Comparison of ENCODE assay signal across 24 mouse cellular contexts in the genomic region with DNA sequence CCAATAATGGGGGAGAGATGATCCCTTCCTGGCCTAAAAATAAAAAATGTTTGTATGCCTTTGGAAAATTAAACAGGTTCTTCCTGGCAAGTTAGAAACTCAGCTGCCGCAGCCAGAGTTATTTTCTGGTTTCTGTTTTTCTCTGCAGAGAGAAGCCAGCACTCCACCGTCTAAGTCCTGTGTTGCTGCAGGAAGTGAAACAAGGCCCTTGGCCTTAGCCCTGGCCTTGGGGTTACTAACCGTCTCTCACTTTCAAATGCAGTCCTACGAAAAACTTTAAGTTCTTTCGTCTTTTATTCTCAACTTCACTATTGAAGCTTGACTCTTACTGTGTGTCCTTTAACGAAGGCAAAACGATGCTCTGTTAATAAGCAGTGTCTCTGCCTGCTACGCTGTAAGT.
DNase-seq lines count a peak whose midpoint lies in the region; ATAC-seq and TF ChIP-seq lines count a peak whose summit lies in the region.
"Had no signal": no experiment of that assay in that cellular context is flagged by ENCODE, and none has a peak within 500 bp of the region (broad histone marks: within the 10 kb centered on the region; RNA-seq: fewer than 3 reads in every experiment).

No protein-coding gene starts in this region.

- H3K36me3 ChIP-seq in liver, adult 2 months (ENCODE audit: control insufficient read depth, insufficient read depth, low read length) = no peaks in the 10 kb centered on the region
- H3K36me3 ChIP-seq in liver, postnatal 0 days (replicated peaks; ENCODE audit: insufficient read depth, low read length) = no peaks in the 10 kb centered on the region
- no peaks in the 10 kb centered on the region for H3K36me3 ChIP-seq in E14TG2a.4 (ENCODE audit: insufficient read depth, low read length)
- no peaks in the 10 kb centered on the region for H3K36me3 ChIP-seq in embryonic facial prominence, embryonic 11.5 days (replicated peaks; ENCODE audit: control insufficient read depth, insufficient read depth, low read depth, low read length)
- no peaks in the 10 kb centered on the region for H3K36me3 ChIP-seq in intestine, postnatal 0 days (ENCODE audit: control insufficient read depth, insufficient read depth)
- H3K36me3 ChIP-seq: hindbrain, embryonic 12.5 days; liver, embryonic 15.5 days; lung, embryonic 15.5 days; midbrain, embryonic 13.5 days had no signal

- no peak overlapping the region for H3K9ac ChIP-seq in liver, adult 2 months (ENCODE audit: low read depth, low read length)
- H3K9ac ChIP-seq in liver, postnatal 0 days (replicated peaks) = no peak overlapping the region
- H3K9ac ChIP-seq in embryonic facial prominence, embryonic 11.5 days (replicated peaks; ENCODE audit: low read length) = peak overlapping the region; percentile 2; the same call in 1 of the 2 replicates
- no peak overlapping the region for H3K9ac ChIP-seq in intestine, postnatal 0 days (ENCODE audit: low read depth, low read length)
- H3K9ac ChIP-seq: hindbrain, embryonic 12.5 days; liver, embryonic 15.5 days; lung, embryonic 15.5 days; midbrain, embryonic 13.5 days had no signal

- no peak for TF ChIP-seq EP300 in liver, postnatal 0 days (IDR thresholded peaks at IDR 0.05; ENCODE audit: low read depth)

- H3K4me3 ChIP-seq in liver, adult 2 months (ENCODE audit: insufficient read depth, low read depth, low read length) = no peak overlapping the region
- no peak overlapping the region for H3K4me3 ChIP-seq in liver, postnatal 0 days (ENCODE audit: low read depth, low read length)
- H3K4me3 ChIP-seq in E14TG2a.4 (replicated peaks; ENCODE audit: low read length) = peak overlapping the region; percentile 27; the same call in 1 of the 2 replicates
- no peak overlapping the region for H3K4me3 ChIP-seq in embryonic facial prominence, embryonic 11.5 days (ENCODE audit: low read depth, low read length)
- H3K4me3 ChIP-seq in intestine, postnatal 0 days (ENCODE audit: low read depth, low read length) = no peak overlapping the region
- H3K4me3 ChIP-seq: gastrocnemius, adult 2 months; heart, adult 2 months; hindbrain, embryonic 12.5 days; liver, embryonic 15.5 days; lung, embryonic 15.5 days; midbrain, embryonic 13.5 days had no signal

- H3K9me3 ChIP-seq in liver, postnatal 0 days (ENCODE audit: low read length) = no peaks in the 10 kb centered on the region
- H3K9me3 ChIP-seq in E14TG2a.4 (ENCODE audit: low read length) = no peaks in the 10 kb centered on the region
- no peaks in the 10 kb centered on the region for H3K9me3 ChIP-seq in embryonic facial prominence, embryonic 11.5 days (replicated peaks; ENCODE audit: control insufficient read depth, low read length)
- no peaks in the 10 kb centered on the region for H3K9me3 ChIP-seq in intestine, postnatal 0 days (ENCODE audit: control insufficient read depth)
- H3K9me3 ChIP-seq: hindbrain, embryonic 12.5 days; liver, embryonic 15.5 days; lung, embryonic 15.5 days; megakaryocyte, embryonic 14.5 days; midbrain, embryonic 13.5 days had no signal

- H3K27ac ChIP-seq in liver, adult 2 months (replicated peaks; ENCODE audit: insufficient read depth, low read depth, low read length) = no peak overlapping the region
- H3K27ac ChIP-seq in liver, postnatal 0 days (ENCODE audit: low read depth) = no peak overlapping the region
- no peak overlapping the region for H3K27ac ChIP-seq in embryonic facial prominence, embryonic 11.5 days (replicated peaks; ENCODE audit: low read depth, low read length)
- no peak overlapping the region for H3K27ac ChIP-seq in intestine, postnatal 0 days (ENCODE audit: low read depth, low read length)
- H3K27ac ChIP-seq: gastrocnemius, adult 2 months; heart, adult 2 months; hindbrain, embryonic 12.5 days; liver, embryonic 15.5 days; lung, embryonic 15.5 days; midbrain, embryonic 13.5 days; stomach, postnatal 0 days had no signal

- no peak for TF ChIP-seq CTCF in liver, adult 2 months (IDR thresholded peaks at IDR 0.05; ENCODE audit: low read depth, low read length)
- TF ChIP-seq CTCF in liver, postnatal 0 days (IDR thresholded peaks at IDR 0.05; ENCODE audit: low read depth) = no peak
- TF ChIP-seq CTCF in E14TG2a.4 (conservative IDR thresholded peaks at IDR 0.05; ENCODE audit: low read length) = no peak
- TF ChIP-seq CTCF in intestine, postnatal 0 days (IDR thresholded peaks at IDR 0.05; ENCODE audit: low read depth) = no peak

- DNase-seq in liver, adult 2 months (ENCODE audit: extremely low read depth, low read depth, low spot score) = peak; percentile 4
- no peak for DNase-seq in liver, postnatal 0 days
- no peak for DNase-seq in embryonic facial prominence, embryonic 11.5 days (ENCODE audit: low spot score)
- no peak for DNase-seq in frontal cortex, postnatal 36 days (ENCODE audit: low spot score in 2 of 2)
- DNase-seq: cerebellum, adult 11 months; cerebellum, adult 9-11 months; gastrocnemius, adult 2 months; gastrocnemius, postnatal 36 days; heart, adult 2 months; heart, postnatal 14 days; left cerebral cortex, postnatal 4 days; liver; thymus, adult 18-20 months; thymus, postnatal 25 days had no signal

- H3K4me1 ChIP-seq in liver, adult 2 months (ENCODE audit: control insufficient read depth, insufficient read depth, low read length) = no peaks in the 10 kb centered on the region
- no peaks in the 10 kb centered on the region for H3K4me1 ChIP-seq in liver, postnatal 0 days (ENCODE audit: insufficient read depth)
- H3K4me1 ChIP-seq in E14TG2a.4 (replicated peaks; ENCODE audit: low read depth, low read length) = peaks cover 10% of the 10 kb centered on the region
- no peaks in the 10 kb centered on the region for H3K4me1 ChIP-seq in embryonic facial prominence, embryonic 11.5 days (ENCODE audit: control insufficient read depth, insufficient read depth, low read length)
- H3K4me1 ChIP-seq in intestine, postnatal 0 days (replicated peaks; ENCODE audit: control insufficient read depth, insufficient read depth, low read length) = 0 out of 2 replicates have a peak, but pooled peaks cover 3% of the 10 kb centered on the region
- H3K4me1 ChIP-seq: liver, embryonic 15.5 days; megakaryocyte, embryonic 14.5 days had no signal

- no peaks in the 10 kb centered on the region for H3K79me2 ChIP-seq in liver, adult 2 months (ENCODE audit: control insufficient read depth, insufficient read depth, low read length)

- ATAC-seq in liver, postnatal 0 days = no peak
- no peak for ATAC-seq in embryonic facial prominence, embryonic 11.5 days (replicated peaks; ENCODE audit: insufficient number of reproducible peaks, low FRiP score, low TSS enrichment, low read depth)
- peak; percentile 65 for ATAC-seq in megakaryocyte progenitor cell, adult 5-6 weeks (replicated peaks; ENCODE audit: poor library complexity)
- no peak for ATAC-seq in intestine, postnatal 0 days
- ATAC-seq: forebrain, embryonic 14.5 days; midbrain, embryonic 13.5 days had no signal

- no peak overlapping the region for H3K4me2 ChIP-seq in liver, postnatal 0 days (ENCODE audit: low read depth, low read length)
- H3K4me2 ChIP-seq in embryonic facial prominence, embryonic 11.5 days (ENCODE audit: low read depth, low read length) = no peak overlapping the region
- H3K4me2 ChIP-seq in intestine, postnatal 0 days (replicated peaks; ENCODE audit: low read depth) = no peak overlapping the region; the same call in 1 of the 2 replicates
- H3K4me2 ChIP-seq: hindbrain, embryonic 12.5 days; liver, embryonic 15.5 days; lung, embryonic 15.5 days; midbrain, embryonic 13.5 days had no signal

- no peak for TF ChIP-seq POLR2A in liver, adult 2 months (IDR thresholded peaks at IDR 0.05; ENCODE audit: extremely low read depth, insufficient read depth, low read length)

- H3K27me3 ChIP-seq in liver, adult 2 months (ENCODE audit: control insufficient read depth, insufficient read depth, low read length) = no peaks in the 10 kb centered on the region
- no peaks in the 10 kb centered on the region for H3K27me3 ChIP-seq in liver, postnatal 0 days (ENCODE audit: insufficient read depth, low read length)
- peaks cover 3% of the 10 kb centered on the region; the same call in 1 of the 2 replicates for H3K27me3 ChIP-seq in E14TG2a.4 (ENCODE audit: insufficient read depth, low read length)
- H3K27me3 ChIP-seq in embryonic facial prominence, embryonic 11.5 days (ENCODE audit: control insufficient read depth, insufficient read depth, low read length) = no peaks in the 10 kb centered on the region
- no peaks in the 10 kb centered on the region for H3K27me3 ChIP-seq in intestine, postnatal 0 days (replicated peaks; ENCODE audit: control insufficient read depth, insufficient read depth, low read length)
- H3K27me3 ChIP-seq: hindbrain, embryonic 12.5 days; liver, embryonic 15.5 days; lung, embryonic 15.5 days; midbrain, embryonic 13.5 days had no signal

- 70% methylated on average over 8 of the region's 8 CpGs for WGBS in liver, adult 2 months
- 71% methylated on average over 8 of the region's 8 CpGs for WGBS in liver, postnatal 0 days (ENCODE audit: insufficient replicate concordance)
- WGBS in embryonic facial prominence, embryonic 11.5 days = 67% methylated on average over 8 of the region's 8 CpGs
- 78% methylated on average over 8 of the region's 8 CpGs for WGBS in intestine, postnatal 0 days
